Mouse (Mus musculus) midbrain, embryonic 11.5 days (tissue): ENCODE measurements at regions not wholly inside any gene's neighbourhood (a gene's known extent, or its start where the extent isn't known, plus 50 kb on each side); places are given as distances from the start of the nearest gene placed in this dataset.

Experiments
- ATAC-seq: fragments of 200-750 bp; cut with Nextera tagmentation; 2 replicates; pipeline ENCODE4 v1.8.0; 2017; ENCODE audit warnings: moderate TSS enrichment, moderate library complexity; ENCODE audit not compliant: low FRiP score
- DNase-seq: peaks from one replicate; pipeline ENCODE4 v3.0.0; 2015; ENCODE audit warnings: low spot score; ENCODE audit errors: missing footprints
- H3K27ac ChIP-seq: fragments of 300-500 bp; sonication (generic); 2 replicates; pipeline ENCODE4 v1.5.1; 2014; ENCODE audit warnings: low read depth, low read length
- H3K27me3 ChIP-seq: fragments of 300-500 bp; sonication (generic); 2 replicates; pipeline ENCODE4 v1.6.1; 2014; ENCODE audit warnings: mild to moderate bottlenecking, low read length, moderate library complexity, mixed read lengths; ENCODE audit not compliant: control insufficient read depth, insufficient read depth
- H3K36me3 ChIP-seq: fragments of 300-500 bp; sonication (generic); 2 replicates; pipeline ENCODE4 v1.6.1; 2014; ENCODE audit warnings: mild to moderate bottlenecking, low read length, moderate library complexity, mixed read lengths; ENCODE audit not compliant: control insufficient read depth, insufficient read depth
- H3K4me1 ChIP-seq: fragments of 300-500 bp; sonication (generic); 2 replicates; pipeline ENCODE4 v1.6.1; 2014; ENCODE audit warnings: low read length; ENCODE audit not compliant: control insufficient read depth, insufficient read depth
- H3K4me2 ChIP-seq: fragments of 300-500 bp; sonication (generic); 2 replicates; pipeline ENCODE4 v1.6.1; 2014; ENCODE audit warnings: mild to moderate bottlenecking, moderate library complexity
- H3K4me3 ChIP-seq: fragments of 300-500 bp; sonication (generic); 2 replicates; pipeline ENCODE4 v1.5.1; 2014; ENCODE audit warnings: low read depth, low read length
- H3K9ac ChIP-seq: fragments of 300-500 bp; sonication (generic); 2 replicates; pipeline ENCODE4 v1.6.1; 2014; ENCODE audit warnings: low read length
- H3K9me3 ChIP-seq: fragments of 300-500 bp; sonication (generic); 2 replicates; pipeline ENCODE4 v1.6.1; 2016; ENCODE audit warnings: low read length; ENCODE audit not compliant: control insufficient read depth
- WGBS: fragments of 180-500 bp; shearing (Covaris S2); extraction: QIAGEN DNeasy Blood & Tissue Kit; methylation state at CpG from one replicate; pipeline ENCODE4 v1.1.7; 2014; 5-methylcytosine and 5-hydroxymethylcytosine counted together

GRCm38 (mm10) chr12:59530521-59530920, 311.0 kb upstream of the Fbxo33 start:
- H3K4me3 ChIP-seq = no peak overlapping the region
- no peak overlapping the region for H3K9ac ChIP-seq
- no peak overlapping the region for H3K27ac ChIP-seq
- WGBS = 86% methylated on average over 4 of the region's 4 CpGs
- no peaks in the 10 kb centered on the region for H3K9me3 ChIP-seq
- no peaks in the 10 kb centered on the region for H3K27me3 ChIP-seq
- ATAC-seq (no peak), DNase-seq (no peak)
- H3K36me3 ChIP-seq = no peaks in the 10 kb centered on the region
- H3K4me2 ChIP-seq = no peak overlapping the region
- no peaks in the 10 kb centered on the region for H3K4me1 ChIP-seq

- 86% methylated on average over 2 of the region's 2 CpGs for WGBS
- Histone ChIP-seq H3K4me3 (no peak overlapping the region), H3K9ac (no peak overlapping the region), H3K27ac (no peak overlapping the region), H3K4me1 (no peaks in the 10 kb centered on the region), H3K4me2 (no peak overlapping the region), H3K27me3 (no peaks in the 10 kb centered on the region), H3K9me3 (no peaks in the 10 kb centered on the region), H3K36me3 (no peaks in the 10 kb centered on the region)
- ATAC-seq = no peak
- DNase-seq = no peak
These were observed 303.8 kb upstream of the Fbxo33 start for GRCm38 (mm10) chr12:59523368-59523767.

- Histone ChIP-seq H3K4me3 (no peak overlapping the region), H3K4me2 (no peak overlapping the region), H3K9ac (no peak overlapping the region), H3K27me3 (no peaks in the 10 kb centered on the region), H3K4me1 (no peaks in the 10 kb centered on the region), H3K9me3 (no peaks in the 10 kb centered on the region), H3K27ac (no peak overlapping the region), H3K36me3 (no peaks in the 10 kb centered on the region)
- DNase-seq (no peak), ATAC-seq (no peak)
- WGBS = 86% methylated on average over 3 of the region's 3 CpGs
These were observed 302.4 kb upstream of the Fbxo33 start for GRCm38 (mm10) chr12:59521946-59522345.

GRCm38 (mm10) chr12:59509857-59510256, 290.3 kb upstream of the Fbxo33 start:
- ATAC-seq (no peak), DNase-seq (no peak)

GRCm38 (mm10) chr12:59509175-59509574, 289.6 kb upstream of the Fbxo33 start:
- no peaks in the 10 kb centered on the region for H3K27me3 ChIP-seq
- no peak overlapping the region for H3K4me3 ChIP-seq
- H3K9ac ChIP-seq = no peak overlapping the region
- H3K4me2 ChIP-seq = no peak overlapping the region
- ATAC-seq (no peak), DNase-seq (no peak)
- no peaks in the 10 kb centered on the region for H3K4me1 ChIP-seq
- H3K27ac ChIP-seq = no peak overlapping the region
- H3K9me3 ChIP-seq = no peaks in the 10 kb centered on the region
- WGBS = 74% methylated on average over 2 of the region's 2 CpGs
- no peaks in the 10 kb centered on the region for H3K36me3 ChIP-seq

More at GRCm38 (mm10) chr12:59509857-59510256, 290.3 kb upstream of the Fbxo33 start:
- Histone ChIP-seq H3K4me3 (no peak overlapping the region), H3K4me1 (no peaks in the 10 kb centered on the region), H3K4me2 (no peak overlapping the region), H3K9me3 (no peaks in the 10 kb centered on the region), H3K27ac (no peak overlapping the region), H3K9ac (no peak overlapping the region), H3K36me3 (no peaks in the 10 kb centered on the region), H3K27me3 (no peaks in the 10 kb centered on the region)
- WGBS = 90% methylated on average over 4 of the region's 4 CpGs

GRCm38 (mm10) chr12:59507431-59507830, 287.9 kb upstream of the Fbxo33 start:
- WGBS = 68% methylated on average over 1 of the region's 1 CpGs
- no peaks in the 10 kb centered on the region for H3K9me3 ChIP-seq
- H3K4me1 ChIP-seq = no peaks in the 10 kb centered on the region
- DNase-seq = no peak
- no peak overlapping the region for H3K27ac ChIP-seq
- no peak for ATAC-seq
- H3K4me2 ChIP-seq = no peak overlapping the region
- no peak overlapping the region for H3K4me3 ChIP-seq
- H3K36me3 ChIP-seq = no peaks in the 10 kb centered on the region
- no peak overlapping the region for H3K9ac ChIP-seq
- H3K27me3 ChIP-seq = no peaks in the 10 kb centered on the region

GRCm38 (mm10) chr12:59497434-59497833, 277.9 kb upstream of the Fbxo33 start:
- Histone ChIP-seq H3K9ac (no peak overlapping the region), H3K4me3 (no peak overlapping the region), H3K9me3 (no peaks in the 10 kb centered on the region), H3K27me3 (no peaks in the 10 kb centered on the region), H3K4me1 (no peaks in the 10 kb centered on the region), H3K27ac (no peak overlapping the region), H3K4me2 (no peak overlapping the region), H3K36me3 (no peaks in the 10 kb centered on the region)
- ATAC-seq = no peak
- WGBS = 100% methylated on average over 1 of the region's 1 CpGs
- DNase-seq = no peak

- Histone ChIP-seq H3K4me1 (no peaks in the 10 kb centered on the region), H3K27me3 (no peaks in the 10 kb centered on the region), H3K4me2 (no peak overlapping the region), H3K9ac (no peak overlapping the region), H3K9me3 (no peaks in the 10 kb centered on the region), H3K4me3 (no peak overlapping the region), H3K36me3 (no peaks in the 10 kb centered on the region), H3K27ac (no peak overlapping the region)
- ATAC-seq = no peak
- DNase-seq = no peak
- 85% methylated on average over 6 of the region's 6 CpGs for WGBS
These were observed 268.5 kb upstream of the Fbxo33 start for GRCm38 (mm10) chr12:59488019-59488418.

GRCm38 (mm10) chr12:59487507-59487906, 268.0 kb upstream of the Fbxo33 start:
- 88% methylated on average over 1 of the region's 1 CpGs for WGBS
- H3K4me2 ChIP-seq = no peak overlapping the region
- H3K4me1 ChIP-seq = no peaks in the 10 kb centered on the region
- H3K36me3 ChIP-seq = no peaks in the 10 kb centered on the region
- H3K9ac ChIP-seq = no peak overlapping the region
- H3K27me3 ChIP-seq = no peaks in the 10 kb centered on the region
- DNase-seq (no peak), ATAC-seq (no peak)
- H3K4me3 ChIP-seq = no peak overlapping the region
- no peaks in the 10 kb centered on the region for H3K9me3 ChIP-seq
- no peak overlapping the region for H3K27ac ChIP-seq
